Mouse (Mus musculus) midbrain, embryonic 10.5 days (tissue): Measurements from ENCODE around the gene Abca8b. TPM values are rescaled to one million over a fixed set of nuclear protein-coding genes. Genes with fewer than 3 reads are reported as not detected.

Experiments used
- DNase-seq: peaks from one replicate; pipeline ENCODE4 v3.0.0-alpha.2; 2017; ENCODE audit warnings: low spot score
- H3K27ac ChIP-seq: fragments of 300-500 bp; sonication (generic); replicated peaks from 2 replicates; pipeline ENCODE4 v1.5.1; 2016; ENCODE audit warnings: mild to moderate bottlenecking
- H3K27me3 ChIP-seq: fragments of 300-500 bp; sonication (generic); 2 replicates; pipeline ENCODE4 v1.6.1; 2016; ENCODE audit warnings: low read depth, mild to moderate bottlenecking; ENCODE audit not compliant: poor library complexity, severe bottlenecking
- H3K36me3 ChIP-seq: fragments of 300-500 bp; sonication (generic); 2 replicates; pipeline ENCODE4 v1.6.1; 2016; ENCODE audit warnings: mild to moderate bottlenecking, moderate library complexity
- H3K4me1 ChIP-seq: fragments of 300-500 bp; sonication (generic); 2 replicates; pipeline ENCODE4 v1.6.1; 2016
- H3K4me3 ChIP-seq: fragments of 300-500 bp; sonication (generic); 2 replicates; pipeline ENCODE4 v1.5.1; 2016; ENCODE audit warnings: mild to moderate bottlenecking, moderate library complexity
- H3K9me3 ChIP-seq: fragments of 300-500 bp; sonication (generic); replicated peaks from 2 replicates; pipeline ENCODE4 v1.6.1; 2016; ENCODE audit warnings: mild to moderate bottlenecking
- WGBS: fragments of 180-500 bp; shearing (Covaris S2); methylation state at CpG from one replicate; pipeline ENCODE4 v1.1.7; 2016; 5-methylcytosine and 5-hydroxymethylcytosine counted together
- polyA plus RNA-seq: library from polyadenylated mRNA; unstranded; fragments of >200 nt; fragmentation: Nextera tagmentation; extraction: Ambion mirVana; gene quantifications from 2 replicates; pipeline ENCODE4 v1.2.1, GENCODE M21; 2016

Abca8b gene
- polyA plus RNA-seq, 1 experiment from 2014 or later: 0.11 TPM

DNA sequence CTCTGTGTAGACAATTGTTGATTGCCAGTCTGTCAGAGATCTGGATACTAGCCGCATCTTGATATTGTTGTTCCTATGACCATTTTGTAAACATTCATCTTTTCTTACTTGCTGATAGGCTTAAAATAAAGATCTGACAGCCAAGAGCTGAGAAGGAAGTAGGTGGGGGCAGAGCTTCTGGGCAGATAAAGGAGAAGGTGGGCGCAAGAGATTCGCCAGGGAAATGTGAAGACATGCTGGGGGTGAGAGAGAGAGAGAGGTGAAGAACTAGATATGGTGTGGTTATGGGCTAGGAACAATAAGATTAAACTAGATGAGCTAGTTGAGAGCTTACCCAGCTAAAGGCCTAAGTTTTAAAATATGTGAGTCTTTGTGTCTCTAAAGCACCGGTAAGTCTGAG lies 106.0 kb downstream of the Abca8b start:
- Histone ChIP-seq H3K4me3 (no peak overlapping the region), H3K27ac (no peak overlapping the region), H3K4me1 (no peaks in the 10 kb centered on the region), H3K36me3 (no peaks in the 10 kb centered on the region), H3K27me3 (no peaks in the 10 kb centered on the region), H3K9me3 (no peaks in the 10 kb centered on the region; the same call in 1 of the 2 replicates)
- no peak for DNase-seq
- WGBS: 94% methylated on average over 4 of the region's 4 CpGs

DNA sequence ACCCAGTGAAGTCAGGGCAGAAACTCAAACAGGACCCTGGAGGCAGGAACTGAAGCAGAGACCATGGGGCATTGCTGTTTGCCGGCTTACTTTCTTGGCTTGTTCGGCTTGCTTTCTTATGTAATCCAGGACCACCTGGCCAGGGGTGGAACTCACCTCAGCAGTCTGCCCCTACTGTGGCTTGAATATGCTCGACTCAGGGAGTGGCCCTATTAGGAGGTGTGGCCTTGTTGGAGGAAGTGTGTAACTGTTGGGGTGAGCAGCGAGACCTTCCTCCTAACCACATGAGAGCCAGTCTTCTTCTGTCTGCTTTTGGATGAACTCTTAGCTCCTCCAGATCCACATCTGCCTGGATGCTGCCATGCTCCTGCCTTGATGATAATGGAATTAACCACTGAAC lies 108.9 kb downstream of the Abca8b start:
- H3K27me3 ChIP-seq: no peaks in the 10 kb centered on the region
- H3K4me1 ChIP-seq: no peaks in the 10 kb centered on the region
- no peaks in the 10 kb centered on the region for H3K36me3 ChIP-seq
- DNase-seq: no peak
- 88% methylated on average over 4 of the region's 4 CpGs for WGBS
- no peak overlapping the region for H3K27ac ChIP-seq
- no peaks in the 10 kb centered on the region; the same call in 1 of the 2 replicates for H3K9me3 ChIP-seq
- H3K4me3 ChIP-seq: no peak overlapping the region

- no peak overlapping the region for H3K27ac ChIP-seq
- H3K4me1 ChIP-seq: no peaks in the 10 kb centered on the region
- no peaks in the 10 kb centered on the region; the same call in 1 of the 2 replicates for H3K9me3 ChIP-seq
- no peaks in the 10 kb centered on the region for H3K27me3 ChIP-seq
- no peaks in the 10 kb centered on the region for H3K36me3 ChIP-seq
- no peak for DNase-seq
- WGBS: 91% methylated on average over 3 of the region's 3 CpGs
- no peak overlapping the region for H3K4me3 ChIP-seq
Observed at GRCm38 (mm10) chr11:109885521-109885920, 110.1 kb downstream of the Abca8b start.

DNA sequence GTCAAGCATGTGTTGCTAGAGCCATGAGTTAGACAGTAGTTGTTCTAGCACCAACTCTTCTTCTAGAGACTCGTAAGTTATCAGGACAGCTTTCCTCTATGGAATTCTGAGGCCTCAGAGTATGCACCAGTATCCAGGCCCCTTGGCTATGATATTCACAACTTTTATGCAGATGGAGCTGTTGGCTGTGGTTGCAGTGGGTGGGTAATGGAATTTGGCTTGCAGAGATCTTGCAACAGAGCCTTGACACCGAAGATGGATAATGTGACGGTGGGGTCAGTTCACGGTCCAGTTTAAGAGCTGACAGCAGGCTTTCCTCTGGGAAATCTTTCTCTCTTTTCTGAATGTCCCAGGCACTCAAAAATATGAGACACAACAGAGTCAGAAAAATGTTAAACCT lies 110.8 kb downstream of the Abca8b start:
- DNase-seq: no peak
- H3K9me3 ChIP-seq: no peaks in the 10 kb centered on the region; the same call in 1 of the 2 replicates
- H3K4me1 ChIP-seq: no peaks in the 10 kb centered on the region
- H3K27me3 ChIP-seq: no peaks in the 10 kb centered on the region
- 85% methylated on average over 4 of the region's 4 CpGs for WGBS
- H3K27ac ChIP-seq: no peak overlapping the region
- H3K36me3 ChIP-seq: no peaks in the 10 kb centered on the region
- H3K4me3 ChIP-seq: no peak overlapping the region

- Histone ChIP-seq H3K36me3 (no peaks in the 10 kb centered on the region), H3K4me3 (no peak overlapping the region), H3K27ac (no peak overlapping the region), H3K27me3 (no peaks in the 10 kb centered on the region), H3K4me1 (no peaks in the 10 kb centered on the region), H3K9me3 (no peaks in the 10 kb centered on the region; the same call in 1 of the 2 replicates)
- no peak for DNase-seq
- 72% methylated on average over 3 of the region's 3 CpGs for WGBS
Observed at GRCm38 (mm10) chr11:109884126-109884525, 111.5 kb downstream of the Abca8b start.

Other genes with a start within 250 kb of the Abca8b start
- gene 1700012B07Rik, start 167.8 kb downstream of the Abca8b start, polyA plus RNA-seq: not detected in 2 replicates
- gene Abca8a, start 100.1 kb upstream of the Abca8b start, polyA plus RNA-seq: 0.02 TPM in 1 of 2 replicates, not detected in the other
- 3.0 and 3.6 TPM in 2 replicates for gene Abca9, start 172.4 kb upstream of the Abca8b start, polyA plus RNA-seq